Mouse (Mus musculus) spleen, postnatal 10 days (tissue): ENCODE measurements around the gene Lgsn.

Source experiments
- DNase-seq, 2 experiments: peaks; one replicate each; pipeline ENCODE4 v3.0.0; 2021 to 2022; ENCODE audit warnings: low spot score in 2 of 2

Lgsn gene

DNA sequence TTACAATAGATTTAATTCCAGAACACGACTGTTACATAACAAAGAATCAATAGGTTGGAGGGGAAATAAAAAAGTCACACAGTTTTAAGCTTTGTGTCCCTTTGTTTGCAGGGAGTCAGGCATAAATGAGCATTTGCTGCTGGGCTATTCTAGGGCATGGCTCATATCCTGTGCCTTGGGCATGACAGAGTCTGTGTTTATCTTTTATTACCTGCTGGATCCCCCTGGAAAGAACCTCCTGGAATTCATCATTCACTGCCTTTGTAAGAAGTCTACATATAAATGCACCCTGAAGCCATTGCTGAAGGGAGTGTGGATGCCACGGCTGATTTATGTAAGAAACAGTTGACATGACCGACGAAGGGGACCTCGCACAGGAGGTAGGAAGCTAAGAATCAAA lies at the start of gene Lgsn:
Gene Lgsn, plus strand, starts transcription at position 301 of the 400 bp plus-strand sequence.
- no peak for DNase-seq

GRCm38 (mm10) chr1:31138387-31138786 lies 37.8 kb upstream of the Lgsn start:
- no peak for DNase-seq

DNA sequence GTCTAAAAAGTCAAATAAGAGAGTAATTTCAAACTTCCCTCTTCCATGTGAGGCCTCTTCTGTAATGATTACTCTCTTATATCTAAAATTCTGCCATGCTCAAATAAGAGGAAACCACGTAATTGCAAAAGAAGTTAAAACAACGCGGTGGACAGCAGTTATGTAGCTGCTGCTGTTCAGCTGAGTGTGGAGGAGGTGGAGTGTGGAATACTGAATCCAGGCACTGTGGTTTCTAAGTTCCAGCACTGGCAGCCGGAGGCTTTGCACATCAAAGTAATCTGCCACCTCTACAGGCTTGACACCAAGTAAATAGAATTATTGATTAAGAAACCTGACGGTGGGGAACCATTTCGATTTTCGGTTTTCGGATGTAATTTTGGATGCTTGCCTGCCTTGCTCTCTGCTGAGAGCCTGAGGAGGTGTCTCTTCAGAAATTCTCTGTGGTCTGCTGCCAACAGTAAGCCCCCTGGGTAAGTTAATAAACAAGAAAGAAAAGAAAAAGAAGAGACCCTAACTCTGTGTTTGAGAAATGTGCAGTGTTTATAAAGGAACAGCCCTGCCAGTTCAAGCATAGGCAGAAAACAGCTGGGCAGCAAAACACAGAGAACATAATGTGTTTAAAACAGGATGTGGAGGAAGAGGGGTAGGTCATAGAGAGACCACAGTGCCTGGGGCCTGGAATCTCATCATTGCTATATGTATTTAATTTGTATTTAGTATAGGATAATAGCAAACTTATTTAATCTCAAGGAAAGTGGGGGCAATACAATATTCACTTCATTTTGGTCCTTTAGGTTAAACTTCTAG lies 33.7 kb upstream of the Lgsn start:
- no peak for DNase-seq

GRCm38 (mm10) chr1:31143571-31143970 lies 32.6 kb upstream of the Lgsn start:
- no peak for DNase-seq

GRCm38 (mm10) chr1:31149671-31150070 lies 26.5 kb upstream of the Lgsn start:
- DNase-seq = no peak

GRCm38 (mm10) chr1:31150546-31150945 lies 25.7 kb upstream of the Lgsn start:
- no peak for DNase-seq

DNA sequence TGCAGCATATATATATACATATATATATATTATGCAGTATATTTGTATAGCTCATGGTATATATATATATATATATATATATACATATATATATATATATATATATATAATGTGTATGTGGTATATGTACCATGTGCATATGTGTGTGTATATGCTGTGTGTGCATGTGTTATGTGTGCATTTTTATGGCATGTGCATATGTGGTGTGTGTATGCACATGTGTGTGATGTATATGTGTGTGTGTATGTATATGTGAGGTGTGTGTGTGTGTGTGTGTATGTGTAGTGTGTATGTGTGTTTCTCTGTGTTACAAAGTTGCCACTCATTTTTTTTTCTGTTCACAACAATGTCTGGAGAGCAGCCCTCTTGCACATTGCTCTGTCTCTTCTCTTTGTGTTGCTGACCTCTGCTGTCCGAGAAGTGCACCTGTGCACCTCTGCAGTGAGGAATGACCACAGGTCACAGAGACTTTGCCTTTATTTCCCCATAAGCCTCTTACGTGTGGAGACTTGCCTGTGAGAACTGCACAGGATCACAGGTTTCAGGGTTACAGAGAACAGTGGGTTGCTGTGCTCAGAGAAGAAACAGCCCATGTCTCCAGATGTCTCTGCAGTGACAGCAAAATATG lies 23.3 kb upstream of the Lgsn start:
- DNase-seq = no peak

GRCm38 (mm10) chr1:31153793-31154349 lies 22.3 kb upstream of the Lgsn start:
- DNase-seq = peak in 1 of 2 experiments; percentile 31

DNA sequence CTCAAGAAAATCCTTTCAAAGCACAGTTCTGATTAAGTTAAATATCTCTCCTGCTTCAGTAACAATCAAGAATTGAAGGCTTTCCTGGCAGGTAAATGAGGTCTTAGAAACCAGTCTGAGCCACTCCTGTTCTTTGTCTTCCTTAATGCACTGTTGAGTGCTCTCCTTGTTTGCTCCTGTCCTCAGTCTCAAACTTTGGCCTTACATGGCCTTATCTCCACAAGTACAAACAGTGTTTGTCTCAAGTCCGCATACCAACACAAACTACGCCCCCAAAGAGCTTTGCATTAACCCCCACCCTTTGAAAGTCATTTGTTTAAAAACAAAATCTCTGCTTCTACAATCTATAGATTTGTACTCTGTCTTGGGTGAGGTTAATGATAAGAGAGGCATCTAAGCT lies 20.0 kb upstream of the Lgsn start:
- no peak for DNase-seq

GRCm38 (mm10) chr1:31156884-31157283 lies 19.3 kb upstream of the Lgsn start:
- no peak for DNase-seq

DNA sequence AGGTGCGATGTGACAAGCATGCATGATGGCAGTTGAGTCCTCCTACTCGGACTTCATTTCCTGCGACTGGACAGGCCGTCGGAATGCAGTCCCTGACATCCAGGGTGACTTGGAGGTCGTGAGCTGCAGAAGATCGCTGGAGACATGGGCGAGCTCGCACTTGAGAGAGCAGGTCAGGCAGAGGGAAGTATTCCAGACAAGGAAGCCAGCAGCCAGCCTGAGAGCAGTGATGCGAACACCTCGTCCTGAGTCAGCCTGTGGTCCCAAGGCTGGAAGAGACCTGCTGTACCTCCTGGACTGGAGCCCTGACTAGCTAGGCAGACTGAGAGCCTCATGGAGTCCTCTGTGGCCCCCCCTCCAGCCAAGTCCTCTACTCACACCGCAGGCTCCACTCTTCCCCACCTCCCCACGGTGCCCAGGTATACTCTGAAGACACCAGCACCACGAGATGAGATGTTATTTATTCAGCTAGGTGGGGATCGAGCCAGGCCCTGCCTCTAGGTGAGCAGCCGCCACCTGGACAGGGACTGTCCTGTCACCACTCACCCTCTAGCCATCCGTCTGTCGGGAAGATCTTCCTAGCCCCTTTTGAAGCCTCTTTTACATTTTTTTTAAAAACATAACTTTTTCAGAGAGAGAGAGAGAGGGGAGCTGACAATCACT lies 11.5 kb upstream of the Lgsn start:
- no peak for DNase-seq

GRCm38 (mm10) chr1:31165326-31166121 lies 10.7 kb upstream of the Lgsn start:
- no peak for DNase-seq

DNA sequence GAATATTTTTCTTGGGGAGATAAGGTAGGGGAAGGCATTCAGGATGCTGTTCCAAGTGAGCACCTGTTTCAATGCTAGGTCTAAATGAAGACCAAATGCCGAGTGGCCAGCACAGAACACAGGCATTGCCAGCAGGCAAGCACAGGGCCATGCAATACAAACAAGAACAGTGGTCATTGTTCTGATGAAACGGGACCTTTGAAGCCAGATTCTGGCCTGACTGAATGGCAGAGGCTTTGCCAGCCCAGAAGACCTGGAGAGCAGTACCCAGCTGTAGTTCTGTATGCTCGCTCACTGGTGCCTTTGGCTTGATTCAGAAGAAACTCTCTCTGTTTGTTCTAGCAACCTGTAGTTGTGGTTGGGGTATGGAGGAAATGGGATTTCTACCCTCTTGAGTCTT lies 800 bp upstream of the Lgsn start:
- no peak for DNase-seq

DNA sequence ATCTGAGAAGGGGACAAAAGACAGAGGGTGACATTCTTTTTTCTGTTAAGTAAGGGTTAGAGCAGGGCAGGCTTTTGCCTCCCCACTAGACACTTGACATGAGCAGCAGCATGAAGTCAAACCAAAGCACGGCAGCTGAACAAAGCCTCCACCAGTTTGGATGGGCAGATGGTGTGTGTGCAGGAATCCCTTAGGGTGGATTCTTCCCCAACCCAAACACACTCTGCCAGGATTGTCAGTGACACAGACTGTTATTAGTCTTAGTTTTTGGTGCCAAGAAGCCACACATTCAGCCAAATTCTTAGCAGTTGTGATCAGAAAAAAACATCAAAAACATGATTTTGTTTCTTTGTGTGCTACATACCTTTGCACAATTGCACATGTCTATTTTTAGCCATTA lies 2.1 kb downstream of the Lgsn start:
- no peak for DNase-seq

GRCm38 (mm10) chr1:31190237-31190866 lies 14.2 kb downstream of the Lgsn start:
- DNase-seq = no peak

DNA sequence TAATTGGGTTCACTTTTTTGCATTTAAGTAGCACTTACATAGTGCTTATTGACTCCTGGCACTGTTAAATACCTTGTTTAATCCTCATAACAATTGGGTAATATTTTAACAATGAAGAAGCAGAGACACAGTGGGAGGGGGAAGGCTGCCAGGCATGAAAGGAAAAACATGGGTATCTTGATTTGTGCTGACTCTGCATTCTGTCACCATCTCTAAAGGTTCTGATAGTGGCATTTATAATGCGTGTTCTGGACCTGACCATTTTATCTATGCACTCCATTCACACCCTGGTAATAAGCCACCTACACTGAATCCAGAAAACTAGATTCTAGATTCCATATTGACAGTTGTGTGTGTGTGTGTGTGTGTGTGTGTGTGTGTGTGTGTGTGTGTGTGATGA lies 19.4 kb downstream of the Lgsn start:
- DNase-seq = no peak

- no peak for DNase-seq
Observed at GRCm38 (mm10) chr1:31196959-31197358, 20.8 kb downstream of the Lgsn start.

DNA sequence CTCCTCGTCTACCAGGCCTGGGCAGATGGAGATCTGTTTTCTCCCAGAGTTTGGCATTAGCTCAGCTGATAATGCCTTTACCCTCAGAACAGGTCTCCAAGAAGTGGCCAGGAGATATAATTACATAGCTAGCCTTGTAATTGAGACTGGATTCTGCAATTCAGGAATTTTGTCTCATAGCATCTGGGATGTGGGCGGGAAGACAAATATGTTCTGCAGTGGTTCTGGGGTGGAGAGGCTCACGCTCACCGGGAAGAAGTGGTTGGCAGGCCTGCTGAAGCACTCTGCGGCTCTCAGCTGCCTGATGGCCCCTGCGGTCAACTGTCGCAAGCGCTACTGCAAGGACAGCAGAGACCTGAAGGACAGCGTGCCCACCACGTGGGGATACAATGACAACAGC lies 27.6 kb downstream of the Lgsn start:
- no peak for DNase-seq

DNA sequence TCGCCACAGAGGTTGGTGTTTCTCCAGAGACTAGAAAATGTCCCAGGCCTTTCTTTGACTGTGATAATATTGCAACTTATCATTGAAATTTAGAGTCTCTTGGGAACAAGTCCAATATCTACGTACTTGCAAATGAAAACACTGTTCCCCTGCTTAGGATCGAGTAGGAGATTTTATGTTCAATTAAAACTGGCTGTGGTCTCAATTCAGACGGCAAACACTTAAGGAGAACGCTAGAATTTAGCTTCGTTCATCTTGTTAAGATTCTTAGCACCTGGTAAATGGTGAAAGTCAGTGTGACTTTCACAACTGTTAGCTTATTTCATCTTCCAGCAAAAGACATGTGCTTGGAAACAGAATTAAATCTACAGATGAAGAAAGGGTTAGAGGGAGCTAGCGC lies 29.1 kb downstream of the Lgsn start:
- no peak for DNase-seq

DNA sequence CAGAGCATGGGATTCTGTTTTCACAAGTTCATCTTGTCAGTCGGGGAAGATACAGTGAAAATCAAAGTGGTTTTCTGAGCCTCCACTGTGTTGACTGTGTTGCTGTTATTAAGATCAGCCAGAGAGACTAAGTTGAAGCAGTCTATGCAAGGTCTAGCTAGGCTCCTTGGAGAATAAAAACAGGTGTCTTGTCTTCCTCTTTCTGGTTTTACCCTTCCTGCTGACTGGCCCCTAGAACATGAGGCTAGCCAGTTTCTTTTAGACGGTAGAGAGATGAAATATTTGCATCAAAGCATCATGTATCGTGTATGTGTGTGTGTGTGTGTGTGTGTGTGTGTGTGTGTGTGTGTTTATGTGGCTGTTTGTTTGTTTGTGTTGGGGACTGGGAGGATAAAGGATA lies 29.6 kb downstream of the Lgsn start:
- no peak for DNase-seq

GRCm38 (mm10) chr1:31210144-31210543 lies 33.9 kb downstream of the Lgsn start:
- DNase-seq = peak in 1 of 2 experiments; percentile 49
